Mouse (Mus musculus) liver, embryonic 14.5 days (tissue): ENCODE measurements around the gene Shank1. TPM values are rescaled to one million over a fixed set of nuclear protein-coding genes. Genes with fewer than 3 reads are reported as not detected.

ENCODE experiments used
- ATAC-seq: fragments of 200-750 bp; cut with Nextera tagmentation; 2 replicates; pipeline ENCODE4 v1.8.0; 2017; ENCODE audit warnings: moderate number of reproducible peaks, mild to moderate bottlenecking, moderate library complexity; ENCODE audit not compliant: insufficient read depth
- DNase-seq, 3 experiments: peaks; one replicate each; pipeline ENCODE4 v3.0.0-alpha.2; 2012 to 2013; ENCODE audit warnings: low read depth in 3 of 3, low spot score in 3 of 3
- H3K27ac ChIP-seq: fragments of 300-500 bp; sonication (generic); 2 replicates; pipeline ENCODE4 v1.5.1; 2014; ENCODE audit warnings: moderate library complexity, mild to moderate bottlenecking, control low read depth, inconsistent platforms
- H3K27me3 ChIP-seq: fragments of 300-500 bp; sonication (generic); 2 replicates; pipeline ENCODE4 v1.6.1; 2014; ENCODE audit warnings: mild to moderate bottlenecking, low read length, moderate library complexity; ENCODE audit not compliant: control insufficient read depth, insufficient read depth
- H3K36me3 ChIP-seq: fragments of 300-500 bp; sonication (generic); replicated peaks from 2 replicates; pipeline ENCODE4 v1.6.1; 2014; ENCODE audit warnings: low read depth; ENCODE audit not compliant: control insufficient read depth, insufficient read depth
- H3K4me1 ChIP-seq, 2 experiments: fragments of 200-500 bp in 1 of 2; fragments of 300-500 bp in 1 of 2; sonication (generic) in 1 of 2; replicated peaks; 2 replicates each; pipeline ENCODE4 v1.6.1; 2012 to 2014; ENCODE audit warnings: antibody characterized with exemption in 1 of 2, inconsistent platforms in 1 of 2, low read length in 1 of 2; ENCODE audit not compliant: control insufficient read depth in 2 of 2, insufficient read depth in 2 of 2
- H3K4me2 ChIP-seq: fragments of 300-500 bp; sonication (generic); 2 replicates; pipeline ENCODE4 v1.6.1; 2014; ENCODE audit warnings: low read depth, mild to moderate bottlenecking, control low read depth, moderate library complexity
- H3K4me3 ChIP-seq, 2 experiments: fragments of 200-500 bp in 1 of 2; fragments of 300-500 bp in 1 of 2; sonication (generic) in 1 of 2; 2 replicates each; pipeline ENCODE4 v1.5.1; 2012 to 2014; ENCODE audit warnings: low read depth in 2 of 2, low read length in 2 of 2, mild to moderate bottlenecking in 2 of 2, control low read depth in 1 of 2, inconsistent platforms in 1 of 2, moderate library complexity in 1 of 2; ENCODE audit not compliant: insufficient read depth in 1 of 2
- H3K9ac ChIP-seq: fragments of 300-500 bp; sonication (generic); replicated peaks from 2 replicates; pipeline ENCODE4 v1.6.1; 2014; ENCODE audit warnings: mild to moderate bottlenecking, control low read depth, moderate library complexity
- H3K9me3 ChIP-seq: fragments of 300-500 bp; sonication (generic); 2 replicates; pipeline ENCODE4 v1.6.1; 2016; ENCODE audit warnings: low read length, mixed read lengths; ENCODE audit not compliant: control insufficient read depth
- CTCF ChIP-seq: IDR thresholded peaks from 2 replicates; pipeline ENCODE4 v1.5.1; 2016; ENCODE audit warnings: antibody characterized with exemption, low read depth, control low read depth
- EP300 ChIP-seq: IDR thresholded peaks from 2 replicates; pipeline ENCODE4 v1.6.1; 2016; ENCODE audit warnings: antibody characterized with exemption, low read depth
- WGBS: fragments of 180-500 bp; shearing (Covaris S2); extraction: QIAGEN DNeasy Blood & Tissue Kit; methylation state at CpG from one replicate; pipeline ENCODE4 v1.1.7; 2014; ENCODE audit not compliant: insufficient replicate concordance; 5-methylcytosine and 5-hydroxymethylcytosine counted together
- polyA plus RNA-seq, 2 experiments: library from polyadenylated mRNA; depleted of rRNA in 1 of 2; stranded (reverse) in 1 of 2; unstranded in 1 of 2; fragments of >200 nt; fragmentation: Nextera tagmentation in 1 of 2; extraction: Ambion mirVana in 1 of 2; gene quantifications; 2 replicates each; pipeline versions ENCODE4 v1.2.1 to v1.2.3; 2012 to 2014

Gene Shank1
- polyA plus RNA-seq, 2 experiments = 0.04 TPM; not detected in 1

DNA sequence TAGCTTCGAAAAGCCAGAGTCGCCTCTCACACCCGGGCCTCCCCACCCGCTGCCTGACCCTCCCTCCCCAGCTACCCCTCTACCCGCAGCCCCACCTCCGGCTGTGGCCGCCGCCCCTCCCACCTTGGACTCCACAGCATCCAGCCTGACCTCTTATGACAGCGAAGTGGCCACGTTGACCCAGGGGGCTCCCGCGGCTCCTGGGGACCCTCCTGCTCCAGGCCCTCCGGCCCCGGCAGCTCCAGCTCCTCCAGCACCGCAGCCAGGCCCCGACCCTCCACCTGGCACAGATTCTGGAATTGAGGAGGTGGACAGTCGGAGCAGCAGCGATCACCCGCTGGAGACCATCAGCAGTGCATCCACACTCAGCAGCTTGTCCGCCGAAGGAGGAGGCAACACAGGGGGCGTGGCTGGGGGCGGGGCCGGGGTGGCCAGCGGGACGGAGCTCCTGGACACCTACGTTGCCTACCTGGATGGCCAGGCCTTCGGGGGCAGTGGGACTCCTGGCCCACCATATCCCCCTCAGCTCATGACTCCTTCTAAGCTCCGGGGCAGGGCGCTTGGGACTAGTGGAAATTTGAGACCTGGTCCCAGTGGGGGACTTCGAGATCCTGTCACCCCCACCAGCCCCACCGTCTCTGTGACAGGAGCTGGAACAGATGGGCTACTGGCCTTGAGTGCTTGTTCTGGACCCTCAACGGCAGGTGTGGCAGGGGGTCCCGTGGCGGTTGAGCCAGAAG, 43.7 kb downstream of the Shank1 start:
- Histone ChIP-seq H3K4me3 (no peak overlapping the region), H3K4me2 (no peak overlapping the region), H3K27me3 (peaks cover 90% of the 10 kb centered on the region), H3K27ac (no peak overlapping the region), H3K9ac (no peak overlapping the region), H3K36me3 (no peaks in the 10 kb centered on the region), H3K4me1 (no peaks in the 10 kb centered on the region), H3K9me3 (no peaks in the 10 kb centered on the region)
- no peak for DNase-seq
- WGBS = 3% methylated on average over 35 of the region's 35 CpGs
- TF ChIP-seq CTCF = no peak
- no peak for TF ChIP-seq EP300
- no peak for ATAC-seq

DNA sequence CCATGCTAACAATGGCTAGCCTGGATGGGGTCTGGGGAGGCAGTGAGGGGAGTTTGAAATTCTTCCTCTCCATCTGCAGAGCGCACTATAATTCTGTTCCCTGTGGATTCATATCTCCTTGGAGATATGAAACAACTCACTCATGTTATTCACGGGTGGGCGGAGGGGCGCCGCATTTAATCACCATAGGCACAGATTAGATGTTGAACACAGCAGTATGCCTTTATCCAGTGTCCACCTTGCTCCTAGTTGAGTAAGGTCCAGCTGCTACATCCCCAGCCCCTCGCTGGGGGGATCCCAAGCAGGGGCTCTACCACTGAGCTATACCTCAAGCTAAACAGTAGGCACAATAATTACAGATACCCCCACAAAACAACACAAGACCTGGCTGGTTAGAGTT, 45.4 kb downstream of the Shank1 start:
- no peak overlapping the region for H3K4me3 ChIP-seq
- H3K4me1 ChIP-seq = peaks cover 0 to 1% of the 10 kb centered on the region in 2 experiments; a peak in 1 of 4 replicates
- WGBS = 52% methylated on average over 6 of the region's 6 CpGs
- no peaks in the 10 kb centered on the region for H3K9me3 ChIP-seq
- ATAC-seq (no peak), DNase-seq (no peak)
- no peaks in the 10 kb centered on the region for H3K36me3 ChIP-seq
- TF ChIP-seq CTCF (no peak), EP300 (no peak)
- H3K27me3 ChIP-seq = peaks cover 95% of the 10 kb centered on the region
- H3K9ac ChIP-seq = no peak overlapping the region
- no peak overlapping the region for H3K4me2 ChIP-seq
- H3K27ac ChIP-seq = no peak overlapping the region

DNA sequence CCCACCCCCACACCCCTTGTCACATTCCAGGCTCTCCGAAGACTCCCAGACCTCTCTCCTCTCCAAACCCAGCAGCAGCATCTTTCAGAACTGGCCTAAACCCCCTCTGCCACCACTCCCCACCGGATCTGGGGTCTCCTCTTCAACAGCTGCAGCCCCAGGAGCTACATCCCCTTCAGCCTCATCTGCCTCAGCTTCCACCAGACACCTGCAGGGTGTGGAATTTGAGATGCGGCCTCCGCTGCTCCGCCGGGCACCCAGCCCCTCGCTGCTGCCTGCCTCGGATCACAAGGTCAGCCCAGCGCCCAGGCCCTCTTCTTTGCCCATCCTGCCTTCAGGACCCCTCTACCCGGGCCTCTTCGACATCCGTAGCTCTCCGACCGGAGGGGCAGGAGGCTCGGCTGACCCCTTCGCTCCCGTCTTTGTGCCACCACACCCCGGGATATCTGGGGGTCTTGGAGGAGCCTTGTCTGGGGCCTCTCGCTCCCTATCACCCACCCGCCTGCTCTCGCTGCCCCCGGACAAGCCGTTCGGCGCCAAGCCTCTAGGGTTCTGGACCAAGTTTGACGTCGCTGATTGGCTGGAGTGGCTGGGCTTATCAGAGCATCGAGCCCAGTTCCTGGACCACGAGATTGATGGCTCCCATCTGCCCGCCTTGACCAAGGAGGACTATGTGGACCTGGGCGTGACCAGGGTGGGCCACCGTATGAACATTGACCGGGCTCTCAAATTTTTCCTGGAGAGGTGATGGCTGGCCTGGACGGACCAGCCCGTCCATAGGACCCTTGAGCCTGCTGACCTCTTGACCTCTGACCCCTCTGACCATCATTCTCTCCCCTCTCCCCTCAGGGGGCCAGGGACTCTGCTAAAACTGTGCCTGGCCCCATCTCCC, 46.8 kb downstream of the Shank1 start:
- ATAC-seq (no peak), DNase-seq (no peak)
- H3K4me3 ChIP-seq = no peak overlapping the region
- peaks cover 0 to 3% of the 10 kb centered on the region in 2 experiments; a peak in 1 of 4 replicates for H3K4me1 ChIP-seq
- no peak for TF ChIP-seq CTCF
- no peak for TF ChIP-seq EP300
- H3K27ac ChIP-seq = no peak overlapping the region
- WGBS = 3% methylated on average over 35 of the region's 35 CpGs
- peaks cover 90% of the 10 kb centered on the region for H3K27me3 ChIP-seq
- H3K36me3 ChIP-seq = no peaks in the 10 kb centered on the region
- no peak overlapping the region for H3K9ac ChIP-seq
- no peak overlapping the region for H3K4me2 ChIP-seq
- H3K9me3 ChIP-seq = no peaks in the 10 kb centered on the region

DNA sequence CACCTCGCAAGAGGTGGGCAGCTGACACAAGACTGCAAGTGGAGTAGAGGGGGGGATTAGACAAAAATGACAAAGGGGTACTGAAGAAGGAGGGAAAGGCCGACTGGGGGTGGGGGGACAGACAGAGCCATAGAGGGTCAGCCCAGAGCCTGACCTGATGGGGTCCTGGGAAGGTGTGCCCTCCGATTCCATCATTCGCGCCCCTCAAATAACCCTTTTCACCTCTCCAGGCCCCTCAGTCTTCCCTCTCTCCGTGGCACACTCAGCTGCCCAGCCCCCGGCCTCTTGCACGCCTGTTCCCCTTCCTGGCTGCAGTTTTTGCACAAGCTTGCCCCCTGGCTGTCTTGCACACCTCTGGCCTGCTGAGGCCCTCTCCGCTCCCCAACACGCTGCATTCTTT, 47.5 kb downstream of the Shank1 start:
- Histone ChIP-seq H3K36me3 (no peaks in the 10 kb centered on the region), H3K9me3 (no peaks in the 10 kb centered on the region), H3K27ac (no peak overlapping the region), H3K9ac (no peak overlapping the region), H3K4me1 (peaks cover 0 to 3% of the 10 kb centered on the region in 2 experiments; a peak in 1 of 4 replicates), H3K4me2 (no peak overlapping the region), H3K27me3 (peaks cover 83% of the 10 kb centered on the region), H3K4me3 (no peak overlapping the region)
- WGBS = 14% methylated on average over 10 of the region's 10 CpGs
- TF ChIP-seq EP300 (no peak), CTCF (no peak)
- DNase-seq (no peak), ATAC-seq (no peak)

DNA sequence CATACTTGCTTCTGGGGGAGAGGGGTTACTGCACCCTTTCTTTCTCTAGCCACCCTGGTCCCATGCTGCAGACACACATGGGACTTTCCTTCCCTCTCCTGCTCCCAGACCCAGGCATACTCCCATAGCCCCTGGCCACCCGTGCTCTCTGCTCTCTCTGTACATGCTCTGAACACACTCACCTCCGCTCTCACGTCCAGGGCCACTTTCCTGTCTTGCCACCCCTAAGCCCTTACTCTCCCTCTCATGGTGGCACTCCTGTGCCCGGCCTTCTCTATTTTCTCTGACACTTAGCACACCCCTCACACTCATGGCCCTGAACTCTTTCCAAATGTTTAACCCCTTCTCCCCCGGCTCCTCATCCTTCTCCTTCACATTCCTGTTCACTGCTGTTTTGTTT, 48.0 kb downstream of the Shank1 start:
- Histone ChIP-seq H3K27ac (no peak overlapping the region), H3K4me1 (peaks cover 0 to 3% of the 10 kb centered on the region in 2 experiments; a peak in 1 of 4 replicates), H3K9me3 (no peaks in the 10 kb centered on the region), H3K9ac (no peak overlapping the region), H3K4me2 (no peak overlapping the region), H3K36me3 (no peaks in the 10 kb centered on the region), H3K4me3 (no peak overlapping the region), H3K27me3 (peaks cover 78% of the 10 kb centered on the region)
- TF ChIP-seq EP300 (no peak), CTCF (no peak)
- ATAC-seq = no peak
- no peak for DNase-seq
- 10% methylated on average over 5 of the region's 5 CpGs for WGBS
